Mouse (Mus musculus) small intestine, adult 2 months (tissue): ENCODE results near the gene Erap1.

Experiments
- CTCF ChIP-seq: fragments of 200-500 bp; IDR thresholded peaks from 2 replicates; pipeline ENCODE4 v1.5.1; 2012; ENCODE audit warnings: low read depth, mild to moderate bottlenecking, control low read depth, inconsistent platforms, low read length, moderate library complexity, mixed read lengths; ENCODE audit not compliant: insufficient replicate concordance, insufficient read length; ENCODE audit errors: extremely low read depth
- POLR2A ChIP-seq: fragments of 200-500 bp; IDR thresholded peaks from 2 replicates; pipeline ENCODE4 v1.6.1; 2012; ENCODE audit warnings: low read depth, mild to moderate bottlenecking, control low read depth, inconsistent platforms, low read length, moderate library complexity

GRCm38 (mm10) chr13:74696225-74696624 lies 56.9 kb downstream of the Erap1 start:
- TF ChIP-seq CTCF (no peak), POLR2A (no peak)
